9 mouse cellular contexts compared by ENCODE assay signal in genomic region chr15:79165140-79165539, GRCm38 (mm10). TPM values are rescaled to one million over a fixed set of nuclear protein-coding genes. Genes with fewer than 3 reads are reported as not detected.
A peak's percentile ranks its signal among the peaks of the same experiment; 100 is the strongest.
DNase-seq lines count a peak whose midpoint lies in the region; ATAC-seq lines count a peak whose summit lies in the region.
"Had no signal": no experiment of that assay in that cellular context is flagged by ENCODE, and none has a peak within 500 bp of the region (broad histone marks: within the 10 kb centered on the region; RNA-seq: fewer than 3 reads in every experiment).

Sox10 (minus strand) TSS chr15:79165240.

- H3K27me3 ChIP-seq in forebrain, embryonic 12.5 days: peaks cover 67% of the 10 kb centered on the region
- H3K27me3 ChIP-seq in forebrain, embryonic 11.5 days (ENCODE audit: control insufficient read depth, insufficient read depth, low read length): peaks cover 39% of the 10 kb centered on the region
- peaks cover 52% of the 10 kb centered on the region for H3K27me3 ChIP-seq in midbrain, embryonic 13.5 days
- peaks cover 35% of the 10 kb centered on the region for H3K27me3 ChIP-seq in midbrain, embryonic 11.5 days (ENCODE audit: control insufficient read depth, insufficient read depth, low read length)
- peaks cover 52% of the 10 kb centered on the region for H3K27me3 ChIP-seq in stomach, embryonic 15.5 days (replicated peaks)

- peaks cover 31% of the 10 kb centered on the region for H3K4me1 ChIP-seq in forebrain, embryonic 12.5 days
- H3K4me1 ChIP-seq in forebrain, embryonic 11.5 days (replicated peaks; ENCODE audit: control insufficient read depth, insufficient read depth, low read length): peaks cover 15% of the 10 kb centered on the region; the same call in 1 of the 2 replicates
- H3K4me1 ChIP-seq in midbrain, embryonic 13.5 days (replicated peaks): peaks cover 32% of the 10 kb centered on the region
- H3K4me1 ChIP-seq in midbrain, embryonic 11.5 days (ENCODE audit: control insufficient read depth, insufficient read depth, low read length): 0 out of 2 replicates have a peak, but pooled peaks cover 4% of the 10 kb centered on the region
- peaks cover 7% of the 10 kb centered on the region; the same call in 1 of the 2 replicates for H3K4me1 ChIP-seq in stomach, embryonic 15.5 days
- H3K4me1 ChIP-seq: liver, embryonic 12.5 days had no signal

- H3K27ac ChIP-seq in forebrain, embryonic 12.5 days: peak within 1 kb of the TSS; percentile 42; the same call in 1 of the 2 replicates
- H3K27ac ChIP-seq in forebrain, embryonic 11.5 days (ENCODE audit: low read depth, low read length): no peak within 1 kb of the TSS
- peak within 1 kb of the TSS; percentile 30; the same call in 1 of the 2 replicates for H3K27ac ChIP-seq in midbrain, embryonic 13.5 days
- no peak within 1 kb of the TSS for H3K27ac ChIP-seq in midbrain, embryonic 11.5 days (ENCODE audit: low read depth, low read length)
- H3K27ac ChIP-seq in stomach, embryonic 15.5 days: peak within 1 kb of the TSS; percentile 51; the same call in 1 of the 2 replicates
- H3K27ac ChIP-seq: liver, embryonic 12.5 days had no signal

- ATAC-seq in forebrain, embryonic 12.5 days (ENCODE audit: low FRiP score): no peak
- ATAC-seq in forebrain, embryonic 11.5 days (replicated peaks; ENCODE audit: low FRiP score): no peak
- no peak for ATAC-seq in midbrain, embryonic 13.5 days
- no peak for ATAC-seq in midbrain, embryonic 11.5 days (ENCODE audit: low FRiP score)
- no peak for ATAC-seq in stomach, embryonic 15.5 days (ENCODE audit: insufficient read depth, low FRiP score, low read depth)

- DNase-seq in forebrain, embryonic 11.5 days (ENCODE audit: low spot score): no peak
- DNase-seq in midbrain, embryonic 11.5 days (ENCODE audit: low spot score, missing footprints): no peak
- no peak for DNase-seq in left cerebral cortex, postnatal 25 days (ENCODE audit: low spot score in 2 of 2)
- no peak for DNase-seq in gastrocnemius, postnatal 14 days
- DNase-seq in ovary, adult 18-20 months (ENCODE audit: low spot score): no peak

- no peak within 1 kb of the TSS; the same call in 1 of the 2 replicates for H3K4me3 ChIP-seq in forebrain, embryonic 12.5 days (replicated peaks)
- H3K4me3 ChIP-seq in forebrain, embryonic 11.5 days (ENCODE audit: low read depth, low read length): no peak within 1 kb of the TSS
- H3K4me3 ChIP-seq in midbrain, embryonic 13.5 days (replicated peaks): no peak within 1 kb of the TSS; the same call in 1 of the 2 replicates
- H3K4me3 ChIP-seq in midbrain, embryonic 11.5 days (ENCODE audit: low read depth, low read length): no peak within 1 kb of the TSS
- H3K4me3 ChIP-seq in stomach, embryonic 15.5 days (replicated peaks): peak within 1 kb of the TSS; percentile 29; the same call in 1 of the 2 replicates

- 41% methylated on average over 5 of the region's 5 CpGs for WGBS in forebrain, embryonic 12.5 days
- WGBS in forebrain, embryonic 11.5 days: 41% methylated on average over 5 of the region's 5 CpGs
- WGBS in midbrain, embryonic 13.5 days: 54% methylated on average over 5 of the region's 5 CpGs
- WGBS in midbrain, embryonic 11.5 days: 53% methylated on average over 5 of the region's 5 CpGs
- 54% methylated on average over 5 of the region's 5 CpGs for WGBS in stomach, embryonic 15.5 days

- no peak within 1 kb of the TSS for H3K9ac ChIP-seq in forebrain, embryonic 12.5 days
- H3K9ac ChIP-seq in forebrain, embryonic 11.5 days (ENCODE audit: low read length): no peak within 1 kb of the TSS; the same call in 1 of the 2 replicates
- H3K9ac ChIP-seq in midbrain, embryonic 13.5 days (replicated peaks): no peak within 1 kb of the TSS
- no peak within 1 kb of the TSS for H3K9ac ChIP-seq in midbrain, embryonic 11.5 days (ENCODE audit: low read length)
- H3K9ac ChIP-seq in stomach, embryonic 15.5 days: no peak within 1 kb of the TSS
- H3K9ac ChIP-seq: liver, embryonic 12.5 days had no signal

- H3K36me3 ChIP-seq in forebrain, embryonic 12.5 days (replicated peaks): no peaks in the 10 kb centered on the region
- no peaks in the 10 kb centered on the region for H3K36me3 ChIP-seq in forebrain, embryonic 11.5 days (ENCODE audit: control insufficient read depth, insufficient read depth, low read length)
- no peaks in the 10 kb centered on the region for H3K36me3 ChIP-seq in midbrain, embryonic 13.5 days
- no peaks in the 10 kb centered on the region for H3K36me3 ChIP-seq in midbrain, embryonic 11.5 days (ENCODE audit: control insufficient read depth, insufficient read depth, low read length)
- H3K36me3 ChIP-seq in stomach, embryonic 15.5 days: no peaks in the 10 kb centered on the region
- H3K36me3 ChIP-seq: liver, embryonic 12.5 days had no signal

- H3K4me2 ChIP-seq in forebrain, embryonic 12.5 days: peak within 1 kb of the TSS; percentile 3; the same call in 1 of the 2 replicates
- no peak within 1 kb of the TSS for H3K4me2 ChIP-seq in forebrain, embryonic 11.5 days (ENCODE audit: low read depth, low read length, severe bottlenecking)
- no peak within 1 kb of the TSS; the same call in 1 of the 2 replicates for H3K4me2 ChIP-seq in midbrain, embryonic 13.5 days (replicated peaks)
- H3K4me2 ChIP-seq in midbrain, embryonic 11.5 days: no peak within 1 kb of the TSS
- no peak within 1 kb of the TSS for H3K4me2 ChIP-seq in stomach, embryonic 15.5 days
- H3K4me2 ChIP-seq: liver, embryonic 12.5 days had no signal

- H3K9me3 ChIP-seq in forebrain, embryonic 12.5 days: no peaks in the 10 kb centered on the region
- H3K9me3 ChIP-seq in forebrain, embryonic 11.5 days (ENCODE audit: control insufficient read depth, low read length): no peaks in the 10 kb centered on the region
- no peaks in the 10 kb centered on the region for H3K9me3 ChIP-seq in midbrain, embryonic 13.5 days
- H3K9me3 ChIP-seq in midbrain, embryonic 11.5 days (ENCODE audit: control insufficient read depth, low read length): no peaks in the 10 kb centered on the region
- H3K9me3 ChIP-seq in stomach, embryonic 15.5 days: no peaks in the 10 kb centered on the region
- H3K9me3 ChIP-seq: liver, embryonic 12.5 days had no signal

- intact Hi-C loops in left cerebral cortex, postnatal 25 days (cut with DNase I): no loop called here
- intact Hi-C loops in gastrocnemius, postnatal 14 days (cut with DNase I; ENCODE audit: low total_unique reads): no loop called here

RNA-seq across cellular contexts. Expression of gene Sox10, which starts in this region (rescaled TPM):
- polyA plus RNA-seq in forebrain, embryonic 12.5 days (2016; fragmentation: Nextera tagmentation; extraction: Ambion mirVana): 1.5 and 2.4 TPM in 2 replicates
- polyA plus RNA-seq in forebrain, embryonic 11.5 days (2014; fragmentation: Nextera tagmentation; extraction: Ambion mirVana): 1.3 and 1.4 TPM in 2 replicates
- polyA plus RNA-seq in midbrain, embryonic 13.5 days (2015; fragmentation: Nextera tagmentation; extraction: Ambion mirVana): 0.58 and 0.67 TPM in 2 replicates
- polyA plus RNA-seq in midbrain, embryonic 11.5 days (2014; fragmentation: Nextera tagmentation; extraction: Ambion mirVana): 0.64 and 0.95 TPM in 2 replicates
- total RNA-seq in left cerebral cortex, postnatal 25 days (2021): 10 to 100 TPM; 24.5 to 25.4 TPM
- 9.1 and 9.7 TPM in 2 replicates for polyA plus RNA-seq in stomach, embryonic 15.5 days (2015; fragmentation: Nextera tagmentation; extraction: Ambion mirVana)
- total RNA-seq in gastrocnemius, postnatal 14 days (2021): 1 to 10 TPM; 2.3 to 6.5 TPM

Comparison
In these comparisons a context has a peak if more than half of its experiments do, and no peak if none do; other contexts are left out.
1. H3K27ac ChIP-seq: peak in forebrain, embryonic 12.5 days (single experiment), midbrain, embryonic 13.5 days (single experiment) and stomach, embryonic 15.5 days (single experiment); none in forebrain, embryonic 11.5 days (single experiment) and midbrain, embryonic 11.5 days (single experiment).